Comparison of ENCODE assay signal across 27 mouse cellular contexts in genomic region chr4:83056496-83056895, GRCm38 (mm10). TPM values are rescaled to one million over a fixed set of nuclear protein-coding genes. Genes with fewer than 3 reads are reported as not detected.
DNase-seq lines count a peak whose midpoint lies in the region; ATAC-seq lines count a peak whose summit lies in the region.
"Had no signal": no experiment of that assay in that cellular context is flagged by ENCODE, and none has a peak within 500 bp of the region (broad histone marks: within the 10 kb centered on the region; RNA-seq: fewer than 3 reads in every experiment).

No protein-coding gene starts in this region.

- no peak overlapping the region for H3K4me2 ChIP-seq in midbrain, embryonic 13.5 days (replicated peaks)
- H3K4me2 ChIP-seq: embryonic facial prominence, embryonic 13.5 days; forebrain, embryonic 15.5 days; heart, embryonic 13.5 days; liver, embryonic 13.5 days; lung, embryonic 14.5 days had no signal

- 92% methylated on average over 6 of the region's 6 CpGs for WGBS in midbrain, embryonic 10.5 days
- 91% methylated on average over 6 of the region's 6 CpGs for WGBS in midbrain, embryonic 13.5 days

- no peak for ATAC-seq in midbrain, embryonic 13.5 days
- no peak for ATAC-seq in activated CD4-positive, CD25-positive, alpha-beta regulatory T cell, adult 4 months
- ATAC-seq: forebrain, embryonic 15.5 days; midbrain, embryonic 16.5 days; Patski had no signal

- no peaks in the 10 kb centered on the region for H3K27me3 ChIP-seq in midbrain, embryonic 10.5 days (ENCODE audit: low read depth, poor library complexity, severe bottlenecking)
- peaks cover 2% of the 10 kb centered on the region; the same call in 1 of the 2 replicates for H3K27me3 ChIP-seq in midbrain, embryonic 13.5 days
- H3K27me3 ChIP-seq: CH12.LX; embryonic facial prominence, embryonic 13.5 days; heart, embryonic 13.5 days; Patski had no signal

- no peaks in the 10 kb centered on the region for H3K36me3 ChIP-seq in midbrain, embryonic 10.5 days
- no peaks in the 10 kb centered on the region for H3K36me3 ChIP-seq in midbrain, embryonic 13.5 days
- H3K36me3 ChIP-seq: embryonic facial prominence, embryonic 13.5 days; forebrain, embryonic 15.5 days; G1E; heart, embryonic 13.5 days; liver, embryonic 13.5 days had no signal

- no peak overlapping the region for H3K4me3 ChIP-seq in midbrain, embryonic 10.5 days
- H3K4me3 ChIP-seq in midbrain, embryonic 13.5 days (replicated peaks), result no peak overlapping the region
- H3K4me3 ChIP-seq: embryonic facial prominence, embryonic 13.5 days; erythroblast, embryonic 14.5 days; forebrain, embryonic 15.5 days; heart, embryonic 13.5 days; layer of hippocampus, adult 2 months; liver, embryonic 13.5 days; megakaryocyte, embryonic 14.5 days had no signal

- no peaks in the 10 kb centered on the region for H3K9me3 ChIP-seq in midbrain, embryonic 10.5 days (replicated peaks)
- H3K9me3 ChIP-seq in midbrain, embryonic 13.5 days, result no peaks in the 10 kb centered on the region
- H3K9me3 ChIP-seq: forebrain, embryonic 15.5 days; heart, embryonic 13.5 days; liver, embryonic 13.5 days had no signal

- H3K9ac ChIP-seq in midbrain, embryonic 13.5 days (replicated peaks), result no peak overlapping the region
- H3K9ac ChIP-seq: embryonic facial prominence, embryonic 13.5 days; forebrain, embryonic 15.5 days; heart, embryonic 13.5 days; liver, embryonic 13.5 days; lung, embryonic 14.5 days had no signal

- peaks cover 24% of the 10 kb centered on the region for H3K4me1 ChIP-seq in midbrain, embryonic 10.5 days
- peaks cover 16% of the 10 kb centered on the region for H3K4me1 ChIP-seq in midbrain, embryonic 13.5 days (replicated peaks)
- H3K4me1 ChIP-seq: liver, embryonic 13.5 days; megakaryocyte, embryonic 14.5 days had no signal

- H3K27ac ChIP-seq in midbrain, embryonic 10.5 days (replicated peaks), result 0 out of 2 replicates have a peak overlapping the region, but pooled peaks have one; percentile 10
- no peak overlapping the region for H3K27ac ChIP-seq in midbrain, embryonic 13.5 days
- H3K27ac ChIP-seq: embryonic facial prominence, embryonic 13.5 days; forebrain, embryonic 15.5 days; heart, embryonic 13.5 days; layer of hippocampus, adult 2 months; liver, embryonic 13.5 days had no signal

- no peak for DNase-seq in midbrain, embryonic 10.5 days (ENCODE audit: low spot score)
- peak; percentile 48 to 55 for DNase-seq in cerebellum, adult 18-20 months
- peak; percentile 68 to 77 for DNase-seq in cerebellum, postnatal 14 days
- DNase-seq in thymus, adult 18-20 months, result no peak
- DNase-seq in embryo, embryonic 10 days (ENCODE audit: low spot score), result no peak
- DNase-seq: adrenal gland, adult 8-10 months; B cell, adult 2 months; gastrocnemius, postnatal 10 days; heart, adult 11 months; heart, postnatal 14 days; kidney, postnatal 25 days; liver, embryonic 13.5 days; lung, embryonic 14.5 days; lung, postnatal 36 days; thymus, postnatal 25 days had no signal

RNA-seq across cellular contexts. Expression of gene Frem1, which starts 4.4 kb away (rescaled TPM):
- polyA plus RNA-seq in midbrain, embryonic 10.5 days (2016; fragmentation: Nextera tagmentation; extraction: Ambion mirVana), result 6.0 and 7.7 TPM in 2 replicates
- 2.1 and 2.8 TPM in 2 replicates for polyA plus RNA-seq in midbrain, embryonic 13.5 days (2015; fragmentation: Nextera tagmentation; extraction: Ambion mirVana)
- not detected for polyA plus RNA-seq in activated CD4-positive, CD25-positive, alpha-beta regulatory T cell, adult 4 months (2017; shearing (Covaris generic))
- polyA plus RNA-seq: erythroblast, embryonic 14.5 days had no signal

Comparison
In these comparisons a context has a peak if more than half of its experiments do, and no peak if none do; other contexts are left out.
1. DNase-seq: peak in cerebellum, adult 18-20 months (2 of 2) and cerebellum, postnatal 14 days (2 of 2); none in midbrain, embryonic 10.5 days (single experiment), thymus, adult 18-20 months (0 of 2) and embryo, embryonic 10 days (single experiment).